Mouse (Mus musculus) small intestine, adult 2 months (tissue): ENCODE measurements around the gene Abo. TPM values are rescaled to one million over a fixed set of nuclear protein-coding genes. Genes with fewer than 3 reads are reported as not detected.

Experiments used
- H3K27ac ChIP-seq: fragments of 200-500 bp; 2 replicates; pipeline ENCODE4 v1.5.1; 2012; ENCODE audit warnings: low read depth, low read length, control low read depth, inconsistent platforms; ENCODE audit not compliant: insufficient read depth
- H3K27me3 ChIP-seq: fragments of 200-500 bp; 2 replicates; pipeline ENCODE4 v1.6.1; 2012; ENCODE audit warnings: mild to moderate bottlenecking, moderate library complexity, low read length, inconsistent platforms; ENCODE audit not compliant: control insufficient read depth, insufficient read depth
- H3K36me3 ChIP-seq: fragments of 200-500 bp; 2 replicates; pipeline ENCODE4 v1.6.1; 2012; ENCODE audit warnings: mild to moderate bottlenecking, low read length, control low read depth, inconsistent platforms; ENCODE audit not compliant: control insufficient read depth, insufficient read depth
- H3K4me1 ChIP-seq: fragments of 200-500 bp; 2 replicates; pipeline ENCODE4 v1.6.1; 2012; ENCODE audit warnings: low read length, inconsistent platforms, mixed read lengths; ENCODE audit not compliant: control insufficient read depth, insufficient read depth, insufficient read length
- H3K4me3 ChIP-seq: fragments of 200-500 bp; 2 replicates; pipeline ENCODE4 v1.5.1; 2012; ENCODE audit warnings: low read depth, mild to moderate bottlenecking, control low read depth, inconsistent platforms, low read length, moderate library complexity
- CTCF ChIP-seq: fragments of 200-500 bp; IDR thresholded peaks from 2 replicates; pipeline ENCODE4 v1.5.1; 2012; ENCODE audit warnings: low read depth, mild to moderate bottlenecking, control low read depth, inconsistent platforms, low read length, moderate library complexity, mixed read lengths; ENCODE audit not compliant: insufficient replicate concordance, insufficient read length; ENCODE audit errors: extremely low read depth
- POLR2A ChIP-seq: fragments of 200-500 bp; IDR thresholded peaks from 2 replicates; pipeline ENCODE4 v1.6.1; 2012; ENCODE audit warnings: low read depth, mild to moderate bottlenecking, control low read depth, inconsistent platforms, low read length, moderate library complexity
- WGBS: fragments of 180-500 bp; shearing (Covaris S2); methylation state at CpG from one replicate; pipeline ENCODE4 v1.1.7; 2018; 5-methylcytosine and 5-hydroxymethylcytosine counted together
- polyA plus RNA-seq: library from polyadenylated mRNA; depleted of rRNA; stranded (reverse); fragments of >200 nt; gene quantifications from 2 replicates; pipeline ENCODE4 v1.2.3, GENCODE M21; 2012; rRNA removed

Gene Abo
- 0.29 TPM in 1 of 2 replicates, not detected in the other for polyA plus RNA-seq

- no peak within 1 kb of the TSS for H3K4me3 ChIP-seq
- TF ChIP-seq POLR2A (no peak), CTCF (no peak)
- no peak within 1 kb of the TSS for H3K27ac ChIP-seq
- H3K4me1 ChIP-seq, result no peaks in the 10 kb centered on the region
- H3K36me3 ChIP-seq, result no peaks in the 10 kb centered on the region
- no peaks in the 10 kb centered on the region for H3K27me3 ChIP-seq
- WGBS, result 36% methylated on average over 3 of the region's 3 CpGs
Measured at GRCm38 (mm10) chr2:26864879-26865278, at the start of gene Abo. Gene Abo (minus strand): TSS chr2:26864979.

- Histone ChIP-seq H3K27ac (no peak overlapping the region), H3K27me3 (no peaks in the 10 kb centered on the region), H3K4me1 (peaks cover 18% of the 10 kb centered on the region), H3K36me3 (peaks cover 34% of the 10 kb centered on the region), H3K4me3 (no peak overlapping the region)
- whole genome bisulfite sequencing, result 48% methylated on average over 8 of the region's 8 CpGs
- no peak for TF ChIP-seq POLR2A
- no peak for TF ChIP-seq CTCF
Measured at GRCm38 (mm10) chr2:26914148-26914941, 49.6 kb upstream of the Abo start.

GRCm38 (mm10) chr2:26913416-26914147 is 48.8 kb upstream of the Abo start:
- H3K27me3 ChIP-seq, result no peaks in the 10 kb centered on the region
- no peak for TF ChIP-seq CTCF
- TF ChIP-seq POLR2A, result no peak
- H3K4me3 ChIP-seq, result no peak overlapping the region
- peaks cover 24% of the 10 kb centered on the region for H3K4me1 ChIP-seq
- peaks cover 26% of the 10 kb centered on the region for H3K36me3 ChIP-seq
- WGBS, result 77% methylated on average over 17 of the region's 17 CpGs
- H3K27ac ChIP-seq, result no peak overlapping the region

- H3K4me1 ChIP-seq, result peaks cover 19% of the 10 kb centered on the region
- H3K27me3 ChIP-seq, result no peaks in the 10 kb centered on the region
- 45% methylated on average over 5 of the region's 5 CpGs for WGBS
- peak overlapping the region; percentile 82 for H3K4me3 ChIP-seq
- peaks cover 29% of the 10 kb centered on the region for H3K36me3 ChIP-seq
- H3K27ac ChIP-seq, result no peak overlapping the region
- no peak for TF ChIP-seq POLR2A
Measured at GRCm38 (mm10) chr2:26912253-26912770, 47.5 kb upstream of the Abo start.

GRCm38 (mm10) chr2:26910994-26911765 is 46.4 kb upstream of the Abo start:
- H3K4me3 ChIP-seq, result peak overlapping the region; percentile 82
- TF ChIP-seq CTCF, result no peak
- TF ChIP-seq POLR2A, result no peak
- H3K4me1 ChIP-seq, result peaks cover 12% of the 10 kb centered on the region
- no peaks in the 10 kb centered on the region for H3K27me3 ChIP-seq
- under 1% methylated on average over 37 of the region's 37 CpGs for WGBS
- peaks cover 29% of the 10 kb centered on the region for H3K36me3 ChIP-seq
- H3K27ac ChIP-seq, result peak overlapping the region; percentile 69

GRCm38 (mm10) chr2:26910124-26910993 is 45.6 kb upstream of the Abo start, which contains the start of the genes Med22 and Rpl7a:
Gene Med22 (minus strand): TSS chr2:26910677.
Gene Rpl7a (plus strand): TSS chr2:26910764.
- under 1% methylated on average over 74 of the region's 74 CpGs for WGBS
- Histone ChIP-seq H3K4me3 (peak within 1 kb of the TSS; percentile 82), H3K4me1 (peaks cover 12% of the 10 kb centered on the region), H3K27me3 (no peaks in the 10 kb centered on the region), H3K36me3 (peaks cover 29% of the 10 kb centered on the region), H3K27ac (peak within 1 kb of the TSS; percentile 73)
- TF ChIP-seq CTCF (no peak), POLR2A (peak; percentile 88)
